Mouse (Mus musculus): ENCODE measurements at regions not wholly inside any gene's neighbourhood (a gene's known extent, or its start where the extent isn't known, plus 50 kb on each side); places are given as distances from the start of the nearest gene placed in this dataset.

DNA sequence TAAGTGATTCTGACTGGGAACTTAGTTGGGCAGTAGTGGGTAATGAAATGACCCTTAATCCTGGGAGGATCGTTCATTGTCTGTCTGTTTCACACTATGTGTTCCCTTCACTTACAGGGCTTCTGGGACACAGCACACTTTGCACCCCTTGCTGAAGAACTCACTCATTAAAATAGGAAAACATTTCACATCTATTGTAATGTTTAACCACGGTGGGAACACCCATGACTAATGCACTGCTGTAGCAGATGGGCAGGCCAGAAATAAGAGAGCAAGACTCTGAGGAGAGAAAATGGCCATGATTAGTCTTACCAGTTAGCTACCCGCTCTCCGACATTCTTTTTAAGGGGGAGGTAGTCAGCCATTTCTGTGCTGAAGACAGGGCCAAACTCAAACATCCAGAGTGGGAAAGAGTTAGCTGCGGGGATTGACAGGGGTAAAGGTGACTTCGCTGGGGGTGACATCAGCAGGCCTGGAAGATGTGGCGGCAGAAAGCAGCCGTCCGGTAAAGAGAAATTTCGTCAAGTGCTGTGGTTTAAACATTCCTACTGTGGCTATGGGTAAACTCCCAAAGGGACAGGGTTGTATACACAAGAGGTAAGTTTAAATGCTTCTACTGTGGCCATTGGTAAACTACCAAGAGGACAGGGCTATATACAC, 167.3 kb upstream of the Agap1 start:
- TF ChIP-seq CTCF (IDR thresholded peaks at IDR 0.05) = no peak
- no peak for TF ChIP-seq EP300 (IDR thresholded peaks at IDR 0.05)

Measured in lung, postnatal 0 days (tissue).